9 mouse cellular contexts compared by ENCODE assay signal in the genomic region with DNA sequence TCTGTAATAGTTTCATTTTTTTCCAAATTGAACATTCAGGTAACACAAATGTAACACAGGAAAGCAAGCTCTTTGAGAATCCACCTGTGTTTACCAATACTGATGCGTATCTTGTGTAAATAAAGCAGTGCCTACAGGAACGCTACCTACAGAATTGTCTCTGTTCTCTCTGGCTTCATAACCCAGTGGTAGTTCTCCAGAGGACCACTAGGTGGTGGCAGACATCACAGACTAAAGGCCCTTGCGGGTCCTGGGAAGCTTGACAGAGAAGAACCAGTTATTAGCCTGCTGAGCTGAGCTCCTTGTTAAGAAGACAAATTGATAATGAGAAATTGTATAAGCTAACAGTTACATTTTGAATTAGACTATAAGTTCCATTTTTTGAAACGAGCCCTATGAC. TPM values are rescaled to one million over a fixed set of nuclear protein-coding genes. Genes with fewer than 3 reads are reported as not detected.
DNase-seq lines count a peak whose midpoint lies in the region; ATAC-seq lines count a peak whose summit lies in the region.
"Had no signal": no experiment of that assay in that cellular context is flagged by ENCODE, and none has a peak within 500 bp of the region (broad histone marks: within the 10 kb centered on the region; RNA-seq: fewer than 3 reads in every experiment).

No protein-coding gene starts in this region.

- peak; percentile 48 for DNase-seq in ovary, postnatal 14 days (ENCODE audit: low spot score)
- DNase-seq in ovary, adult 18-20 months (ENCODE audit: low spot score), result no peak
- peak; percentile 43 for DNase-seq in brain, embryonic 18.5 days (ENCODE audit: low read depth, low spot score)
- DNase-seq in hindlimb bud, embryonic 11.5 days (ENCODE audit: extremely low spot score, low read depth, low spot score), result peak; percentile 57
- DNase-seq in left cerebral cortex, postnatal 14 days (ENCODE audit: low spot score in 2 of 2), result peak; percentile 53 to 80
- DNase-seq in midbrain, embryonic 11.5 days (ENCODE audit: low spot score, missing footprints), result peak; percentile 90
- DNase-seq in spleen, postnatal 10 days (ENCODE audit: low spot score in 2 of 2), result peak; percentile 31 to 67

- intact Hi-C loops in left cerebral cortex, postnatal 14 days (cut with DNase I), result loop anchor here (5.0 kb wide), 2 partner anchors 72 to 277 kb away; no protein-coding TSS in a partner anchor

- no peaks in the 10 kb centered on the region for H3K9me3 ChIP-seq in midbrain, embryonic 11.5 days (ENCODE audit: control insufficient read depth, low read length)
- H3K9me3 ChIP-seq: embryonic facial prominence, embryonic 13.5 days had no signal

- H3K4me2 ChIP-seq in midbrain, embryonic 11.5 days, result no peak overlapping the region
- H3K4me2 ChIP-seq: embryonic facial prominence, embryonic 13.5 days had no signal

- H3K27me3 ChIP-seq in midbrain, embryonic 11.5 days (ENCODE audit: control insufficient read depth, insufficient read depth, low read length), result no peaks in the 10 kb centered on the region
- H3K27me3 ChIP-seq: embryonic facial prominence, embryonic 13.5 days had no signal

- peak; percentile 74 for ATAC-seq in erythroid progenitor cell, adult 5-6 weeks (replicated peaks; ENCODE audit: low FRiP score, poor library complexity, severe bottlenecking)
- ATAC-seq in midbrain, embryonic 11.5 days (ENCODE audit: low FRiP score), result peak; percentile 59

- no peaks in the 10 kb centered on the region for H3K4me1 ChIP-seq in midbrain, embryonic 11.5 days (ENCODE audit: control insufficient read depth, insufficient read depth, low read length)

- WGBS in midbrain, embryonic 11.5 days, result 35% methylated on average over 4 of the region's 4 CpGs

- H3K4me3 ChIP-seq in midbrain, embryonic 11.5 days (ENCODE audit: low read depth, low read length), result no peak overlapping the region
- H3K4me3 ChIP-seq: embryonic facial prominence, embryonic 13.5 days had no signal

- H3K9ac ChIP-seq in midbrain, embryonic 11.5 days (ENCODE audit: low read length), result no peak overlapping the region
- H3K9ac ChIP-seq: embryonic facial prominence, embryonic 13.5 days had no signal

- peaks cover 3% of the 10 kb centered on the region; the same call in 1 of the 2 replicates for H3K36me3 ChIP-seq in midbrain, embryonic 11.5 days (ENCODE audit: control insufficient read depth, insufficient read depth, low read length)

- H3K27ac ChIP-seq in midbrain, embryonic 11.5 days (ENCODE audit: low read depth, low read length), result no peak overlapping the region
- H3K27ac ChIP-seq: embryonic facial prominence, embryonic 13.5 days had no signal

RNA-seq across cellular contexts. Expression of a gene that starts 30.0 kb away (rescaled TPM):
- 12.6 and 56.6 TPM in 2 replicates for total RNA-seq in erythroid progenitor cell, adult 5-6 weeks (2015; ENCODE audit: low replicate concordance)
- 5.7 and 6.5 TPM in 2 replicates for total RNA-seq in erythroid progenitor cell, adult 5-6 weeks (2017; ENCODE audit: low replicate concordance)
- 10 to 100 TPM; 69.5 to 74.5 TPM for total RNA-seq in left cerebral cortex, postnatal 14 days (2021)
- polyA plus RNA-seq in midbrain, embryonic 11.5 days (2014; fragmentation: Nextera tagmentation; extraction: Ambion mirVana), result 133 and 135 TPM in 2 replicates
